Mouse (Mus musculus) CH12.LX (cell line): ENCODE results near the gene Ptprm. TPM values are rescaled to one million over a fixed set of nuclear protein-coding genes. Genes with fewer than 3 reads are reported as not detected.

Experiments used
- DNase-seq: peaks from one replicate; pipeline ENCODE4 v3.0.0-alpha.2; 2013; ENCODE audit errors: extremely low read depth
- H3K27ac ChIP-seq: 2 replicates; pipeline ENCODE4 v1.5.1; 2012; ENCODE audit warnings: low read depth, mild to moderate bottlenecking, control low read depth, moderate library complexity; ENCODE audit not compliant: insufficient read depth
- H3K27me3 ChIP-seq: replicated peaks from 2 replicates; pipeline ENCODE3; 2012; ENCODE audit warnings: inconsistent platforms
- H3K36me3 ChIP-seq, 2 experiments: replicated peaks in 1 of 2; 2 replicates each; pipeline versions ENCODE3 to v1.6.1; 2012; ENCODE audit warnings: inconsistent platforms in 1 of 2, low read length in 1 of 2, mild to moderate bottlenecking in 1 of 2, mixed read lengths in 1 of 2, moderate library complexity in 1 of 2; ENCODE audit not compliant: control insufficient read depth in 1 of 2, insufficient read depth in 1 of 2
- H3K4me1 ChIP-seq, 2 experiments: 2 replicates each; pipeline ENCODE4 v1.6.1; 2012; ENCODE audit warnings: inconsistent platforms in 1 of 2, moderate library complexity in 1 of 2; ENCODE audit not compliant: insufficient read depth in 2 of 2, control insufficient read depth in 1 of 2
- H3K4me2 ChIP-seq: 2 replicates; pipeline ENCODE4 v1.6.1; 2012; ENCODE audit warnings: low read depth, mild to moderate bottlenecking, control low read depth; ENCODE audit not compliant: poor library complexity, insufficient read depth, severe bottlenecking
- H3K4me3 ChIP-seq, 3 experiments: fragments of 150-350 bp in 1 of 3; sonication (generic) in 1 of 3; replicated peaks in 1 of 3; 2 replicates each; pipeline versions ENCODE3 to v1.5.1; 2011 to 2012; ENCODE audit warnings: low read depth in 2 of 3, low read length in 2 of 3, mild to moderate bottlenecking in 2 of 3, moderate library complexity in 2 of 3, control low read depth in 1 of 3, improper control_type of control experiment in 1 of 3, inconsistent platforms in 1 of 3, mixed read lengths in 1 of 3; ENCODE audit not compliant: poor library complexity in 1 of 3
- H3K79me2 ChIP-seq: replicated peaks from 2 replicates; pipeline ENCODE4 v1.6.1; 2012; ENCODE audit warnings: mild to moderate bottlenecking, moderate library complexity; ENCODE audit not compliant: control insufficient read depth, poor library complexity, insufficient read depth, severe bottlenecking; ENCODE audit errors: extremely low read depth
- H3K9ac ChIP-seq: 2 replicates; pipeline ENCODE4 v1.6.1; 2012; ENCODE audit warnings: low read depth, mild to moderate bottlenecking, control low read depth, moderate library complexity; ENCODE audit not compliant: insufficient read depth
- H3K9me3 ChIP-seq: replicated peaks from 2 replicates; pipeline ENCODE3; 2012; ENCODE audit warnings: low read length, inconsistent platforms, mixed read lengths
- BHLHE40 ChIP-seq: IDR thresholded peaks from 2 replicates; pipeline ENCODE4 v1.6.1; 2011; ENCODE audit warnings: mild to moderate bottlenecking, low read depth, low read length, improper control_type of control experiment
- CHD1 ChIP-seq: IDR thresholded peaks from 2 replicates; pipeline ENCODE4 v1.6.1; 2012; ENCODE audit warnings: low read depth, low read length, improper control_type of control experiment, inconsistent platforms
- CTCF ChIP-seq, 2 experiments: IDR thresholded peaks in 1 of 2; conservative IDR thresholded peaks in 1 of 2; 2 replicates each; pipeline ENCODE4 v1.5.1; 2011 to 2012; ENCODE audit warnings: low read depth in 2 of 2, low read length in 2 of 2, improper control_type of control experiment in 1 of 2, inconsistent platforms in 1 of 2, mild to moderate bottlenecking in 1 of 2, moderate library complexity in 1 of 2
- E2F4 ChIP-seq: IDR thresholded peaks from 2 replicates; pipeline ENCODE4 v1.6.1; 2011; ENCODE audit warnings: low read depth, low read length, improper control_type of control experiment; ENCODE audit not compliant: insufficient replicate concordance
- EP300 ChIP-seq: IDR thresholded peaks from 2 replicates; pipeline ENCODE4 v1.6.1; 2011; ENCODE audit warnings: low read length, improper control_type of control experiment
- ETS1 ChIP-seq: conservative IDR thresholded peaks from 2 replicates; pipeline ENCODE4 v1.6.1; 2012; ENCODE audit warnings: low read depth, mild to moderate bottlenecking, inconsistent platforms, low read length, improper control_type of control experiment, moderate library complexity
- HCFC1 ChIP-seq: IDR thresholded peaks from 2 replicates; pipeline ENCODE4 v1.6.1; 2012; ENCODE audit warnings: low read depth, mild to moderate bottlenecking, inconsistent platforms, low read length, improper control_type of control experiment
- IRF4 ChIP-seq: IDR thresholded peaks from 2 replicates; pipeline ENCODE4 v1.6.1; 2014; ENCODE audit warnings: low read depth, mild to moderate bottlenecking, inconsistent platforms, low read length, improper control_type of control experiment
- MAX ChIP-seq: IDR thresholded peaks from 2 replicates; pipeline ENCODE4 v1.6.1; 2011; ENCODE audit warnings: low read length, improper control_type of control experiment
- MEF2A ChIP-seq: IDR thresholded peaks from 2 replicates; pipeline ENCODE4 v1.6.1; 2014; ENCODE audit warnings: low read depth, mild to moderate bottlenecking, inconsistent platforms, low read length, improper control_type of control experiment, borderline replicate concordance
- MXI1 ChIP-seq: IDR thresholded peaks from 2 replicates; pipeline ENCODE4 v1.6.1; 2011; ENCODE audit warnings: mild to moderate bottlenecking, low read depth, low read length, improper control_type of control experiment
- NELFE ChIP-seq: IDR thresholded peaks from 2 replicates; pipeline ENCODE4 v1.6.1; 2011; ENCODE audit warnings: low read depth, low read length, improper control_type of control experiment
- POLR2A ChIP-seq: IDR thresholded peaks from 2 replicates; pipeline ENCODE4 v1.6.1; 2011; ENCODE audit warnings: low read depth, mild to moderate bottlenecking, improper control_type of control experiment, low read length
- TBP ChIP-seq: conservative IDR thresholded peaks from 2 replicates; pipeline ENCODE4 v1.6.1; 2011; ENCODE audit warnings: low read depth, low read length, improper control_type of control experiment
- TCF12 ChIP-seq: IDR thresholded peaks from 2 replicates; pipeline ENCODE4 v1.6.1; 2014; ENCODE audit warnings: low read depth, mild to moderate bottlenecking, inconsistent platforms, low read length, improper control_type of control experiment
- UBTF ChIP-seq: IDR thresholded peaks from 2 replicates; pipeline ENCODE4 v1.6.1; 2012; ENCODE audit warnings: low read depth, mild to moderate bottlenecking, inconsistent platforms, low read length, improper control_type of control experiment, moderate library complexity
- USF1 ChIP-seq: IDR thresholded peaks from 2 replicates; pipeline ENCODE4 v1.6.1; 2014; ENCODE audit warnings: low read depth, mild to moderate bottlenecking, inconsistent platforms, low read length, improper control_type of control experiment
- ZKSCAN1 ChIP-seq: IDR thresholded peaks from 2 replicates; pipeline ENCODE4 v1.6.1; 2012; ENCODE audit warnings: low read depth, inconsistent platforms, low read length, improper control_type of control experiment, borderline replicate concordance
- ZMIZ1 ChIP-seq: IDR thresholded peaks from 2 replicates; pipeline ENCODE4 v1.6.1; 2012; ENCODE audit warnings: low read depth, mild to moderate bottlenecking, inconsistent platforms, low read length, improper control_type of control experiment
- ZNF384 ChIP-seq: IDR thresholded peaks from 2 replicates; pipeline ENCODE4 v1.6.1; 2012; ENCODE audit warnings: low read depth, low read length, improper control_type of control experiment, inconsistent platforms
- dilution Hi-C: fragments of 300-500 bp; cut with MboI; formaldehyde crosslinking; loops from 2 replicates; pipeline ENCODE4 v1.14.3; 2020; ENCODE audit warnings: low sequenced_read_pairs; ENCODE audit not compliant: extremely low pct_unique_long_range_greater_than_20kb, extremely low pct_ligation_motif_present
- in situ Hi-C: fragments of 300-500 bp; cut with MboI; formaldehyde crosslinking; loops from 3 replicates; pipeline ENCODE4 v1.14.3; 2019; ENCODE audit warnings: low sequenced_read_pairs, low pct_ligation_motif_present, low pct_unique_long_range_greater_than_20kb, mixed read lengths
- polyA plus RNA-seq: library from polyadenylated mRNA; unstranded; fragments of >175 nt; gene quantifications from 2 replicates; pipeline ENCODE4 v1.2.1, GENCODE M21; 2012; ENCODE audit warnings: low read depth; ENCODE audit not compliant: insufficient read length
- total RNA-seq, 2 experiments: library from RNA; depleted of rRNA; stranded (reverse); fragments of 300-350 nt in 1 of 2; fragments of >200 nt in 1 of 2; gene quantifications; 2 replicates each; pipeline ENCODE4 v1.2.3; 2012 to 2014

Ptprm gene
- total and polyA plus RNA-seq, 3 experiments = not detected

DNA sequence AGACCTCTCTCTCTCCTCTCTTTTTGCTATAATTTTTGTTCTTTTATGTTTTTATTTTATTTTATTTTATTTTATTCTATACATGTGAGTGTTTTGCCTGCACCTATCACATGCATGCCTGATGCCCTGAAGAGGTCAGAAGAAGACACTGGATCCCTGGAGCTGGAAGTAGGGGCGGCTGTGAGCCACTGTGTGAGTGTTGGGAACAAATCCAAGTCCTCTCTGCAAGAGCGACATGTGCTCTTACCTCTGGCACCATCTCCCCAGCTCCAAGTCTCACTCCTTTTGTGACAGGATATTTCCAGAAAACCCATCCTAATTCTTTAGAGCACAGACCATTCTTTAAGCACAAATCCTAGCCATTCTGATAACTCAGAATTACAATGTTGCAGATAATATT lies 372.6 kb downstream of the Ptprm start:
- H3K9ac ChIP-seq = no peak overlapping the region
- dilution Hi-C loops (no loop called here), in situ Hi-C loops (no loop called here)

DNA sequence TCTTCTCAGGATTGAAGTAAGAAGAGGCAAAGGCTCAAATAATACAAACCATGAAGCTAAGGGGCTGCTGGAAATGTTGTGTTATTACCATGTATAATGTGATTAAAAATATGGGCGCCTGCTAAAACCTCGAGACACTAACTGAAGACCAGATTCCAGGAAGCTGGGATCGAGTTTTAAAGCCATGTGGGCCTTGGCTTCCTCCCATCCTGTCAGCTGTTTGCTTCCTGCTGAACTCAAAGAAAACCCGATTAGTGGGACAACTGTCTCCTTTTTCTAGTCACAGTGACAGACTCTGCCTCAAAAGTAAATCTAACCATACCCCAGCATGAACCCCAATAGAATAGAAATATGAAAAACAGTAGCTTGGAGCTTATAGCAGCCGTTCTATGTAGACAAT lies 374.3 kb downstream of the Ptprm start:
- Histone ChIP-seq H3K4me1 (no peaks in the 10 kb centered on the region), H3K4me3 (no peak overlapping the region), H3K4me2 (no peak overlapping the region), H3K79me2 (no peaks in the 10 kb centered on the region), H3K9me3 (peaks cover 63% of the 10 kb centered on the region), H3K27ac (no peak overlapping the region), H3K36me3 (no peaks in the 10 kb centered on the region), H3K27me3 (no peaks in the 10 kb centered on the region), H3K9ac (no peak overlapping the region)
- TF ChIP-seq ZMIZ1 (no peak), HCFC1 (no peak), TBP (no peak), MEF2A (no peak)
- in situ Hi-C loops (no loop called here), dilution Hi-C loops (no loop called here)
- DNase-seq = no peak

More for the DNA sequence above, 372.6 kb downstream of the Ptprm start:
- Histone ChIP-seq H3K4me2 (no peak overlapping the region), H3K27me3 (no peaks in the 10 kb centered on the region), H3K27ac (no peak overlapping the region), H3K4me1 (no peaks in the 10 kb centered on the region), H3K79me2 (no peaks in the 10 kb centered on the region), H3K4me3 (no peak overlapping the region), H3K36me3 (no peaks in the 10 kb centered on the region), H3K9me3 (peaks cover 67% of the 10 kb centered on the region)
- no peak for DNase-seq
- TF ChIP-seq IRF4 (no peak), USF1 (no peak), MXI1 (no peak), CTCF (conservative IDR thresholded peaks at IDR 0.05 in 1 of 2, IDR thresholded peaks at IDR 0.05 in 1 of 2; ENCODE audit: low read depth in 2 of 2, low read length in 2 of 2) (no peak), E2F4 (no peak)

DNA sequence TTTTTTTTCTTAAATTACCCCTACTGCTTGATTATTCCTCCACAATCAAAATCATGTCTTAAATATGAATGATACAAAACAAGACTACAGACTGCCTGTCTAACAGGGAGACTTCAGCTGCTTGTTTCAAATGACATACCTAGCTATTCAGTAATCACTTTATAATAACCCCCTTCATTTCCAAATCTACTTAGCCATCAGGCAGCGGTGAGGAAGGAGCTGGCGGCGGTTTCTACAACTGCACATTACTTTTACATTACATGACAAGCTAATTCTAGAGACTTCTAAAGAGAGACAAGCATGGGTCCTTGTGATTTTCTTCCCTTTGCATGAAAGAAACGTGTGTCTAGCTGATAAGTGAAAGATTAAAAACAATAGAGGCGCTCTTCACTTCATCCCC lies 377.8 kb downstream of the Ptprm start:
- H3K36me3 ChIP-seq = no peaks in the 10 kb centered on the region
- no peak overlapping the region for H3K4me2 ChIP-seq
- H3K4me1 ChIP-seq = no peaks in the 10 kb centered on the region
- H3K27ac ChIP-seq = no peak overlapping the region
- no peak overlapping the region for H3K4me3 ChIP-seq
- H3K27me3 ChIP-seq = no peaks in the 10 kb centered on the region
- peaks cover 64% of the 10 kb centered on the region for H3K9me3 ChIP-seq
- no peak overlapping the region for H3K9ac ChIP-seq
- no peaks in the 10 kb centered on the region for H3K79me2 ChIP-seq
- dilution Hi-C loops = no loop called here
- TF ChIP-seq CHD1 = no peak
- no peak for TF ChIP-seq ZKSCAN1
- no peak for TF ChIP-seq MAX
- TF ChIP-seq BHLHE40 = no peak
- TF ChIP-seq EP300 = no peak
- no peak for TF ChIP-seq ZNF384
- TF ChIP-seq UBTF = no peak
- no peak for TF ChIP-seq ETS1
- no peak for TF ChIP-seq POLR2A
- TF ChIP-seq CTCF (conservative IDR thresholded peaks at IDR 0.05 in 1 of 2, IDR thresholded peaks at IDR 0.05 in 1 of 2; ENCODE audit: low read depth in 2 of 2, low read length in 2 of 2) = no peak
- no peak for TF ChIP-seq NELFE
- no peak for TF ChIP-seq USF1
- TF ChIP-seq TCF12 = no peak
- no peak for TF ChIP-seq ZMIZ1
- DNase-seq = no peak
- in situ Hi-C loops = no loop called here
